Mouse (Mus musculus) bone marrow macrophage, adult 2 months (primary cell): ENCODE measurements around the gene Cdx2. TPM values are rescaled to one million over a fixed set of nuclear protein-coding genes. Genes with fewer than 3 reads are reported as not detected.

Experiments used
- H3K27ac ChIP-seq: 2 replicates; pipeline ENCODE4 v1.5.1; 2012; ENCODE audit warnings: low read depth, low read length; ENCODE audit not compliant: insufficient read depth
- H3K4me1 ChIP-seq: 2 replicates; pipeline ENCODE4 v1.6.1; 2012; ENCODE audit warnings: low read length; ENCODE audit not compliant: control insufficient read depth, insufficient read depth
- H3K4me3 ChIP-seq: 2 replicates; pipeline ENCODE4 v1.5.1; 2012; ENCODE audit warnings: mild to moderate bottlenecking, low read length, moderate library complexity; ENCODE audit not compliant: insufficient read depth
- CTCF ChIP-seq: IDR thresholded peaks from 2 replicates; pipeline ENCODE4 v1.5.1; 2012; ENCODE audit warnings: low read depth, mild to moderate bottlenecking, low read length, moderate library complexity
- POLR2A ChIP-seq: IDR thresholded peaks from 2 replicates; pipeline ENCODE4 v1.6.1; 2012; ENCODE audit warnings: mild to moderate bottlenecking, low read depth, low read length, borderline replicate concordance
- polyA plus RNA-seq: library from polyadenylated mRNA; stranded (reverse); fragments of >200 nt; gene quantifications from 2 replicates; pipeline ENCODE4 v1.2.4, GENCODE M21; 2012; ENCODE audit not compliant: missing spikeins, insufficient read depth, insufficient read length

The Cdx2 gene
- not detected in 2 replicates for polyA plus RNA-seq

DNA sequence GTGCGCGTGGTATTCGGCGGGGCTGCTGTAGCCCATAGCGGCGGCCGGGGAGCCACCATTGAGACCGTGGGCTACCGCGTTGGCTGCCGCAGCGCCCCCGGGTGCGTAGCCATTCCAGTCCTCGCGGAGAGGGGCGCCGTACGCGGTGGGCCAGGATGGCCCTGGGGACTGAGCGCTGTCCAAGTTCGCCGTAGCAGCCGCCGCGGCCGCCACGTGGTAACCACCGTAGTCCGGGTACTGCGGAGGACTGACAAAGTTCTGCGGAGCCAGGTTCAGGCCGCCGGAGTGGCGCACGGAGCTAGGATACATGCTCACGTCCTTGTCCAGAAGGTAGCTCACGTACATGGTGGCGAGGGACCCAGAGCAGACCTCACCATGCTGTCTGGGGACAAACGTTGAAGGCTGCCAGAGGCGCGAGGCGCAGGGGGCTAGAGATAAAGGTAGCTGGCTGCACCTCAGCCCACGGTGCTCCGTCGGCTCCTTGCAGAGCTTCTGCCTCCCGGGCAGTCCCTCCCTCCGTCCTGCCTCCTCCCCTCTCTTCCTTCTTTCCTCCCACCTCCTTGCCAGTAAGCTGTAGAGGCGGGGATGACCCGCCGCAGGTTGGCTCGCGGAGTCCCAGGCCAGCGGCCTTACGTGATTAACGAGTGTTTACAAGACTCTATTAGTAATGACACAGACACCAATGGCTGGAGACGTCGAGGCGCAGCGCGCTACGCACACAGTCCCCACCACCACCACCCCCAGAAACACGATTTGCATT is at the start of gene Cdx2:
Gene Cdx2 (minus strand): TSS at position 633 of the 760 bp plus-strand sequence.
- Histone ChIP-seq H3K27ac (no peak within 1 kb of the TSS), H3K4me1 (no peaks in the 10 kb centered on the region), H3K4me3 (no peak within 1 kb of the TSS)
- TF ChIP-seq CTCF (no peak), POLR2A (no peak)

DNA sequence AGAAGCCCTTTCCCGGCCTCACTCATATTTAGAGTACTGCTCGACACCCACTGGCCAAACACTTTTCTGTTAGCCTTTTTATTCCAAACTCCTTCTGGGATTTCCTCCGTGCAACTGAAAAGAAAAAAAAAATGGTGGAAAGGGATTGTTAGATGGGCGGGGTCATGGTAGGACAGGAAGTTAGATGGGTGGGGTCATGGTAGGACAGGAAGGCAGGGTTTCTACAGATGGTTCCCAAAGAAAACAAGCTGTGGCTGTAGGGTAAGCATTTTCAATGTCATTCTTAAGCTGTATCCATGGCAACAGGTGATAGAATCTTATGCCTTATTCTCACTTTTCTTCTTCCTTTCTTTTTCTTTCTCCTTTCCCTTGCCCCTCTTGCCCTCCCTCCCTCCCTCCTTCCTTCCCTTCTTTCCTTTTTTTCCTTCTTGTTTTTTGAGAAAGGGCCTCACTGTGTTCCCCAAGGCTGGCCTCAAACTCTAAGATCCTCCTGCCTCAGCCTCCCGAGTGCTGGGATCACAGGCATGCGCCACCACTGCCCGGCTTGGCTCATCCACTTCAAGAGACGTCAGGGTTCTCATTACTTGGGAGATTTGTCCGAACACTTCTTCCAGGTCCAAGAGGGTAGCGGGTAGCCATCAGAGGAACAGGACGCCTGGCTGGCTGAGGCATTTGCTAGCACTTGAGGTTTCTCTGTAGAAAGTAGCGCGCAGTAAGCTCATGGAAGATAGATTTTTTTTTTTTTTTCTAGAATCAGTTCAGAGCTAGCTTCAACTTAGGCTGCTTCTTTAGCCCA is 49.4 kb upstream of the Cdx2 start:
- Histone ChIP-seq H3K27ac (no peak overlapping the region), H3K4me1 (no peaks in the 10 kb centered on the region), H3K4me3 (no peak overlapping the region)
- TF ChIP-seq POLR2A (no peak), CTCF (no peak)

GRCm38 (mm10) chr5:147355788-147356187 is 48.7 kb upstream of the Cdx2 start:
- H3K27ac ChIP-seq: no peak overlapping the region
- TF ChIP-seq CTCF (no peak), POLR2A (no peak)
- no peaks in the 10 kb centered on the region for H3K4me1 ChIP-seq
- H3K4me3 ChIP-seq: no peak overlapping the region

- H3K27ac ChIP-seq: no peak overlapping the region
- TF ChIP-seq CTCF: no peak
- no peak for TF ChIP-seq POLR2A
- no peak overlapping the region for H3K4me3 ChIP-seq
- H3K4me1 ChIP-seq: no peaks in the 10 kb centered on the region
Measured at GRCm38 (mm10) chr5:147354985-147355384, 47.9 kb upstream of the Cdx2 start.

GRCm38 (mm10) chr5:147354161-147354780 is 47.2 kb upstream of the Cdx2 start:
- no peaks in the 10 kb centered on the region for H3K4me1 ChIP-seq
- no peak overlapping the region for H3K4me3 ChIP-seq
- TF ChIP-seq CTCF (no peak), POLR2A (no peak)
- H3K27ac ChIP-seq: no peak overlapping the region

DNA sequence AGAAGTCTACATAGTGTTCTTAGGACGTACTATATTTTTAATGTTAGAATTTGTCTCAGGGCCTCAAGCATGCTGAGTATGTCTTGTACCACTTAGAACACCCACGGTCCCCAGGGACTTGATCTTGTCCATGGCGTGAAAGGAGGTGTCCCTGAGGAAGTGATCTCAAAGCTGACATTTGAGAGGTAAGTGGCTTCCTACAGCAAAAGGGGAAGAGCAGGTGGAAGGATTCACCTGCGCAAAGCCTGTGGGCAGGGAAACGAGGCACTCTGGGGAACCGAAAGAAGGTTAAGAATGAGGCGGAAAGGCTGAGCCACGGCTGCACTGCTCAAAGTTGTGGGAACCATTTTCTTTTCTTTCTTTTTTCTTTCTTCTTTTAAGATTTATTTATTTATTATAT is 44.9 kb upstream of the Cdx2 start:
- no peak overlapping the region for H3K27ac ChIP-seq
- H3K4me3 ChIP-seq: no peak overlapping the region
- TF ChIP-seq POLR2A: no peak
- TF ChIP-seq CTCF: no peak
- H3K4me1 ChIP-seq: no peaks in the 10 kb centered on the region

DNA sequence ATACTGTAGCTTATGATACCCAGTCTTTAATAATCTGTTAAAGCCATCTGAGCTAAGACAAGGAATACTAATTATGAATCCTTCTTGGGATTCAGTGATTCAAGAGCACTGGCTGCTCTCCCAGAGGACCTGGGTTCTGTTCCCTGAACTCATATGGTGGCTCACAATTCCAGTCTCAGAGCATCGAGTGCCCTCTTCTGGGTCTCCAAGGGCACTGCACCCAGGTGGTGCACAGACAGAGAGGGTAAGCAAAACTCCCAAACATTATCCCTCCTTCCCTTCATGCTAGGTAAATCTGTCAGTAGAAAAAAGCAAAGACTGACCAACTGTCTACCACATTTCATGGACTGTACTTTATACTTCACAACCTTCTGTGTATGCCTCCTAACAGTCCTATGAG is 38.9 kb upstream of the Cdx2 start:
- Histone ChIP-seq H3K27ac (no peak overlapping the region), H3K4me1 (no peaks in the 10 kb centered on the region), H3K4me3 (no peak overlapping the region)
- no peak for TF ChIP-seq POLR2A
- no peak for TF ChIP-seq CTCF

- Histone ChIP-seq H3K4me1 (no peaks in the 10 kb centered on the region), H3K4me3 (no peak overlapping the region), H3K27ac (no peak overlapping the region)
- no peak for TF ChIP-seq POLR2A
- no peak for TF ChIP-seq CTCF
Measured at GRCm38 (mm10) chr5:147343904-147344303, 36.8 kb upstream of the Cdx2 start.

- TF ChIP-seq POLR2A: no peak
- Histone ChIP-seq H3K4me1 (no peaks in the 10 kb centered on the region), H3K4me3 (no peak overlapping the region), H3K27ac (no peak overlapping the region)
Measured at GRCm38 (mm10) chr5:147342901-147343300, 35.8 kb upstream of the Cdx2 start.
